Mouse (Mus musculus) heart, embryonic 15.5 days (tissue): ENCODE results near the gene Pmm1. TPM values are rescaled to one million over a fixed set of nuclear protein-coding genes. Genes with fewer than 3 reads are reported as not detected.

Source experiments
- ATAC-seq: fragments of 200-750 bp; cut with Nextera tagmentation; replicated peaks from 2 replicates; pipeline ENCODE4 v1.8.0; 2017; ENCODE audit warnings: low read depth, moderate TSS enrichment; ENCODE audit not compliant: insufficient number of reproducible peaks, insufficient read depth, low FRiP score
- H3K27ac ChIP-seq: fragments of 300-500 bp; sonication (generic); 2 replicates; pipeline ENCODE4 v1.5.1; 2015; ENCODE audit warnings: mild to moderate bottlenecking, inconsistent platforms
- H3K27me3 ChIP-seq: fragments of 300-500 bp; sonication (generic); 2 replicates; pipeline ENCODE4 v1.6.1; 2015; ENCODE audit warnings: inconsistent platforms
- H3K36me3 ChIP-seq: fragments of 300-500 bp; sonication (generic); 2 replicates; pipeline ENCODE4 v1.6.1; 2015; ENCODE audit warnings: mild to moderate bottlenecking, inconsistent platforms
- H3K4me1 ChIP-seq: fragments of 300-500 bp; sonication (generic); replicated peaks from 2 replicates; pipeline ENCODE4 v1.6.1; 2015; ENCODE audit warnings: inconsistent platforms
- H3K4me2 ChIP-seq: fragments of 300-500 bp; sonication (generic); 2 replicates; pipeline ENCODE4 v1.6.1; 2015; ENCODE audit warnings: inconsistent platforms, mild to moderate bottlenecking, moderate library complexity
- H3K4me3 ChIP-seq: fragments of 300-500 bp; sonication (generic); 2 replicates; pipeline ENCODE4 v1.5.1; 2015; ENCODE audit warnings: mild to moderate bottlenecking, inconsistent platforms
- H3K9ac ChIP-seq: fragments of 300-500 bp; sonication (generic); 2 replicates; pipeline ENCODE4 v1.6.1; 2015; ENCODE audit warnings: mild to moderate bottlenecking, inconsistent platforms
- H3K9me3 ChIP-seq: fragments of 300-500 bp; sonication (generic); replicated peaks from 2 replicates; pipeline ENCODE4 v1.6.1; 2016; ENCODE audit warnings: inconsistent platforms
- WGBS: fragments of 180-500 bp; shearing (Covaris S2); methylation state at CpG from one replicate; pipeline ENCODE4 v1.1.7; 2015; ENCODE audit warnings: mixed read lengths; 5-methylcytosine and 5-hydroxymethylcytosine counted together
- polyA plus RNA-seq: library from polyadenylated mRNA; unstranded; fragments of >200 nt; fragmentation: Nextera tagmentation; extraction: Ambion mirVana; gene quantifications from 2 replicates; pipeline ENCODE4 v1.2.1, GENCODE M21; 2015

Gene Pmm1
- polyA plus RNA-seq, 1 experiment from 2014 or later: 18.1 TPM

DNA sequence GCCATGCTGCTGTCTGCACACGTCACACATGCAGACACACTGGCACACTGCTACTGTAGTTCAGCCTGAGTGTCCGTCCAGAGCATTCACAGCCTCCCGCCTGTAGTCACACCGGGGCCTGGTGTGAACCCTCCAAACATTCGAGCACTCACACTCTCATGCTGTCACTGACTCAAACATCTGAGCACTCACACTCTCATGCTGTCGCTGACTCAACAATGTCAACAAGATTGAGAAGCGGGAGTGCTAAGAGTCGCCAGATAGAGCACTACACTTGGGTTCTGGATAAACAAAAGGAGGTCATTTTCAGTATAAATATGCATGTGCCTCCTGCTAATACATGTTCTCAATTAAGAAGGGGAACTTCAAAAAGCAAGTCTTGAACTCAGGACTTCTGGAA lies 52.8 kb downstream of the Pmm1 start:
- WGBS: 85% methylated on average over 8 of the region's 8 CpGs
- H3K9ac ChIP-seq: no peak overlapping the region
- H3K4me1 ChIP-seq: no peaks in the 10 kb centered on the region
- no peak overlapping the region for H3K4me3 ChIP-seq
- no peak overlapping the region for H3K27ac ChIP-seq
- H3K27me3 ChIP-seq: no peaks in the 10 kb centered on the region
- peaks cover 95% of the 10 kb centered on the region for H3K36me3 ChIP-seq
- ATAC-seq: no peak
- H3K9me3 ChIP-seq: no peaks in the 10 kb centered on the region
- no peak overlapping the region for H3K4me2 ChIP-seq

DNA sequence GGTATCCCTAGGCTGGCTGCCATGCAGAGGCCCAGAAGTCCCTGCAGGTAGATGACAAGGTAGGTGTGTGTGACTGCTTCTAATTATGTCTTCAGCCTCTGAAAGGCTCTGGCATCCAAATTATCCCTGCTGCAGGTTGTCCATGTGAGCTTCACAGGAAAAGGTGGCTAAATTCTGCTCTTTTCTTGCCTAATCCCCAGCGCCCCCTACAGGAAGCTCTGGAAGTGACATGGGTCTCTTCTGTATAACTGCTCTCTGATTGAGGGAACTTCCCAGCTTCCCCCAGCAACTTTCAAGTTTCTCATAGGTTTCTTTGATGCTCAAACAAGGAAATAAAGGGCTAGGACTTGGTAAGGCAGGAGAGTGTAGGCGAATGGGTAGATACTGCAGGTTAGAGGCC lies 55.8 kb downstream of the Pmm1 start:
- no peak overlapping the region for H3K27ac ChIP-seq
- H3K9ac ChIP-seq: no peak overlapping the region
- H3K27me3 ChIP-seq: no peaks in the 10 kb centered on the region
- H3K4me2 ChIP-seq: no peak overlapping the region
- H3K36me3 ChIP-seq: peaks cover 96% of the 10 kb centered on the region
- no peaks in the 10 kb centered on the region for H3K4me1 ChIP-seq
- no peaks in the 10 kb centered on the region for H3K9me3 ChIP-seq
- ATAC-seq: no peak
- 43% methylated on average over 2 of the region's 2 CpGs for whole genome bisulfite sequencing
- no peak overlapping the region for H3K4me3 ChIP-seq

Other genes starting within 250 kb of the Pmm1 start
- 18.2 and 22.8 TPM in 2 replicates for gene Zc3h7b, start 215.9 kb downstream of the Pmm1 start, polyA plus RNA-seq
- 66.4 and 81.4 TPM in 2 replicates for gene Rangap1, start 215.4 kb downstream of the Pmm1 start, polyA plus RNA-seq
- 22.9 and 25.9 TPM in 2 replicates for gene Tef, start 158.5 kb downstream of the Pmm1 start, polyA plus RNA-seq
- gene Tob2, start 102.1 kb downstream of the Pmm1 start, polyA plus RNA-seq: 15.8 and 17.6 TPM in 2 replicates
- 70.5 and 97.6 TPM in 2 replicates for gene Phf5a, start 89.0 kb downstream of the Pmm1 start, polyA plus RNA-seq
- gene Aco2, start 88.6 kb downstream of the Pmm1 start, polyA plus RNA-seq: 610 and 636 TPM in 2 replicates
- 134 and 145 TPM in 2 replicates for gene Polr3h, start 34.7 kb downstream of the Pmm1 start, polyA plus RNA-seq
- gene Csdc2, start 24.2 kb downstream of the Pmm1 start, polyA plus RNA-seq: 5.7 and 9.6 TPM in 2 replicates
- not detected in 2 replicates for gene 1700029P11Rik, start 19.6 kb upstream of the Pmm1 start, polyA plus RNA-seq
- 58.2 and 85.4 TPM in 2 replicates for gene Xrcc6, start 26.9 kb upstream of the Pmm1 start, polyA plus RNA-seq
- gene Desi1, start 72.9 kb upstream of the Pmm1 start, polyA plus RNA-seq: 16.8 and 26.9 TPM in 2 replicates
- gene Snu13, start 86.7 kb upstream of the Pmm1 start, polyA plus RNA-seq: 130 and 171 TPM in 2 replicates
- not detected in 2 replicates for gene 4930407I10Rik, start 98.2 kb upstream of the Pmm1 start, polyA plus RNA-seq
- 0.05 TPM in 1 of 2 replicates, not detected in the other for gene Mei1, start 109.1 kb upstream of the Pmm1 start, polyA plus RNA-seq
- 7.4 and 11.9 TPM in 2 replicates for gene Ccdc134, start 167.0 kb upstream of the Pmm1 start, polyA plus RNA-seq
- 73.8 and 106 TPM in 2 replicates for gene Srebf2, start 186.3 kb upstream of the Pmm1 start, polyA plus RNA-seq